Mouse (Mus musculus) brain, embryonic 14.5 days (tissue): ENCODE results near the gene Mogs.

Source experiments
- CTCF ChIP-seq: fragments of 200-500 bp; IDR thresholded peaks from 2 replicates; pipeline ENCODE4 v1.5.1; 2012; ENCODE audit warnings: inconsistent platforms, mild to moderate bottlenecking, moderate library complexity, borderline replicate concordance; ENCODE audit not compliant: insufficient read depth, insufficient read length; ENCODE audit errors: extremely low read depth
- POLR2A ChIP-seq: fragments of 200-500 bp; IDR thresholded peaks from 2 replicates; pipeline ENCODE4 v1.6.1; 2012; ENCODE audit warnings: mild to moderate bottlenecking, inconsistent platforms, borderline replicate concordance; ENCODE audit not compliant: poor library complexity, insufficient read depth, insufficient read length, severe bottlenecking; ENCODE audit errors: extremely low read depth

DNA sequence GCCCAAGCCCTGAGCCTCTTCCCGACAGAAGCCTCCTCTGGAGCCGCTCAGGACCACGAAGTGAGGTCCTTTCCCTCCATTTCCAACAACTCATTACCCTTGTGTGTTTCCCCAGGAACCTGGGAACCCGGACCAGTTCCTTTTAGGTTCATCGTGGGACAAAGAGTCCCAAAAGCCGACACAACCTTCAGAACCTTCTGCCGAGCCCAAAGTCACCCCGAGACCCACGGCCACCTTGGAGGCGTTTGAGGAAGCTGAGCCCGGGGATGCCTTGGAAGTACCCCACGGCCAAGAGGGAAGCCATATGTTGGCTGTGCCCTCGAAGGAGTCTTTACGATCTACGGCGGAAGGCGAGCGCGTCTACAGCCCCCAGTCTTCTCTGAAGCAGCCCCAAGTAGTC is 46.1 kb downstream of the Mogs start:
- TF ChIP-seq POLR2A (no peak), CTCF (no peak)
